Mouse (Mus musculus): ENCODE measurements around the gene Ctcfl. TPM values are rescaled to one million over a fixed set of nuclear protein-coding genes. Genes with fewer than 3 reads are reported as not detected.

Ctcfl gene
- total RNA-seq (2014; rRNA removed) (0.27 and 0.46 TPM in 2 replicates), polyA plus RNA-seq (2012; rRNA removed) (0.10 and 0.20 TPM in 2 replicates)

- 89% methylated on average over 35 of the region's 35 CpGs for WGBS
- Histone ChIP-seq H3K9ac (ENCODE audit: low read depth, low read length) (no peak within 1 kb of the TSS), H3K27ac (replicated peaks; ENCODE audit: insufficient read depth, low read depth, low read length) (no peak within 1 kb of the TSS)
Observed at GRCm38 (mm10) chr2:173119023-173119944, at the start of gene Ctcfl. Gene Ctcfl (minus strand): TSS chr2:173119525.

DNA sequence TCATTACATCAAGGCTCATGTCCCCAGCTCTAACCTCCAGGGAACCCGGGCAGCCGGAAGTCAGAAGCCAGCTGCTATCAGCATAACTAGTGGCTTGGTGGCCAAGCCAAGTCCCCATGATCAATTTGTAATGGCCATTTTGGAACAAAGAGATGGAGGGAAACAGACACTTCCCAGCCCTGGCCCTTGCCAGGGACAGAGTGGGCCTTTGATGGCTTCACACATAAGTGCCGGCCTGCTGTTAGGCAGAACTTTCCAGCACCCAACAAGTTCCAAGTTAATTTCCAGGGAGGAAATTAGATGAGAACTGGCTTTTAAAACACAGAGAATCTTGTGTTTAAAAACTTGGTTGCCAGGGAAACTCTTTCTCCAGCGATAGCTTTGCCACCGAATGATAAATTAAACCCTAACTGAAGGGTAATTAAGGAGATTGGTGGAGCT is 49.1 kb upstream of the Ctcfl start:
- DNase-seq (ENCODE audit: extremely low read depth, low read depth, low spot score), result no peak
- no peak overlapping the region for H3K27ac ChIP-seq (replicated peaks; ENCODE audit: insufficient read depth, low read depth, low read length)
- no peaks in the 10 kb centered on the region for H3K27me3 ChIP-seq (ENCODE audit: control insufficient read depth, insufficient read depth, low read length)
- no peaks in the 10 kb centered on the region for H3K79me2 ChIP-seq (ENCODE audit: control insufficient read depth, insufficient read depth, low read length)
- WGBS, result 76% methylated on average over 5 of the region's 5 CpGs
- no peaks in the 10 kb centered on the region for H3K36me3 ChIP-seq (ENCODE audit: control insufficient read depth, insufficient read depth, low read length)
- no peak overlapping the region for H3K9ac ChIP-seq (ENCODE audit: low read depth, low read length)
- peaks cover 14% of the 10 kb centered on the region for H3K4me1 ChIP-seq (ENCODE audit: control insufficient read depth, insufficient read depth, low read length)
- TF ChIP-seq POLR2A (IDR thresholded peaks at IDR 0.05; ENCODE audit: extremely low read depth, insufficient read depth, low read length) (no peak), CTCF (IDR thresholded peaks at IDR 0.05; ENCODE audit: low read depth, low read length) (no peak)
- no peak overlapping the region for H3K4me3 ChIP-seq (ENCODE audit: insufficient read depth, low read depth, low read length)

More at GRCm38 (mm10) chr2:173119023-173119944, at the start of gene Ctcfl:
- Histone ChIP-seq H3K4me3 (ENCODE audit: insufficient read depth, low read depth, low read length) (no peak within 1 kb of the TSS), H3K27me3 (ENCODE audit: control insufficient read depth, insufficient read depth, low read length) (no peaks in the 10 kb centered on the region), H3K36me3 (ENCODE audit: control insufficient read depth, insufficient read depth, low read length) (no peaks in the 10 kb centered on the region), H3K79me2 (ENCODE audit: control insufficient read depth, insufficient read depth, low read length) (no peaks in the 10 kb centered on the region), H3K4me1 (ENCODE audit: control insufficient read depth, insufficient read depth, low read length) (peaks cover 5% of the 10 kb centered on the region; the same call in 1 of the 2 replicates)
- TF ChIP-seq POLR2A (IDR thresholded peaks at IDR 0.05; ENCODE audit: extremely low read depth, insufficient read depth, low read length) (no peak), CTCF (IDR thresholded peaks at IDR 0.05; ENCODE audit: low read depth, low read length) (0 out of 2 replicates have a peak, but pooled peaks have one; percentile 14)
- no peak for DNase-seq (ENCODE audit: extremely low read depth, low read depth, low spot score)

- H3K79me2 ChIP-seq (ENCODE audit: control insufficient read depth, insufficient read depth, low read length), result no peaks in the 10 kb centered on the region
- H3K4me3 ChIP-seq (ENCODE audit: insufficient read depth, low read depth, low read length), result no peak overlapping the region
- peaks cover 9% of the 10 kb centered on the region for H3K4me1 ChIP-seq (ENCODE audit: control insufficient read depth, insufficient read depth, low read length)
- TF ChIP-seq CTCF (IDR thresholded peaks at IDR 0.05; ENCODE audit: low read depth, low read length) (no peak), POLR2A (IDR thresholded peaks at IDR 0.05; ENCODE audit: extremely low read depth, insufficient read depth, low read length) (no peak)
- no peak overlapping the region for H3K27ac ChIP-seq (replicated peaks; ENCODE audit: insufficient read depth, low read depth, low read length)
- no peaks in the 10 kb centered on the region for H3K36me3 ChIP-seq (ENCODE audit: control insufficient read depth, insufficient read depth, low read length)
- H3K27me3 ChIP-seq (ENCODE audit: control insufficient read depth, insufficient read depth, low read length), result no peaks in the 10 kb centered on the region
- DNase-seq (ENCODE audit: extremely low read depth, low read depth, low spot score), result no peak
- 95% methylated on average over 10 of the region's 10 CpGs for WGBS
- H3K9ac ChIP-seq (ENCODE audit: low read depth, low read length), result no peak overlapping the region
Observed at GRCm38 (mm10) chr2:173165357-173165756, 46.0 kb upstream of the Ctcfl start.

- DNase-seq (ENCODE audit: extremely low read depth, low read depth, low spot score), result no peak
- Histone ChIP-seq H3K27me3 (ENCODE audit: control insufficient read depth, insufficient read depth, low read length) (no peaks in the 10 kb centered on the region), H3K4me3 (ENCODE audit: insufficient read depth, low read depth, low read length) (no peak overlapping the region), H3K27ac (replicated peaks; ENCODE audit: insufficient read depth, low read depth, low read length) (no peak overlapping the region), H3K79me2 (ENCODE audit: control insufficient read depth, insufficient read depth, low read length) (no peaks in the 10 kb centered on the region), H3K9ac (ENCODE audit: low read depth, low read length) (no peak overlapping the region), H3K36me3 (ENCODE audit: control insufficient read depth, insufficient read depth, low read length) (no peaks in the 10 kb centered on the region), H3K4me1 (ENCODE audit: control insufficient read depth, insufficient read depth, low read length) (peaks cover 7% of the 10 kb centered on the region)
- TF ChIP-seq CTCF (IDR thresholded peaks at IDR 0.05; ENCODE audit: low read depth, low read length) (no peak), POLR2A (IDR thresholded peaks at IDR 0.05; ENCODE audit: extremely low read depth, insufficient read depth, low read length) (no peak)
- 94% methylated on average over 10 of the region's 10 CpGs for WGBS
Observed at GRCm38 (mm10) chr2:173164946-173165345, 45.6 kb upstream of the Ctcfl start.

- peak; percentile 76 for TF ChIP-seq CTCF (IDR thresholded peaks at IDR 0.05; ENCODE audit: low read depth, low read length)
- TF ChIP-seq POLR2A (IDR thresholded peaks at IDR 0.05; ENCODE audit: extremely low read depth, insufficient read depth, low read length), result no peak
- Histone ChIP-seq H3K4me1 (ENCODE audit: control insufficient read depth, insufficient read depth, low read length) (0 out of 2 replicates have a peak, but pooled peaks cover 1% of the 10 kb centered on the region), H3K4me3 (ENCODE audit: insufficient read depth, low read depth, low read length) (no peak overlapping the region), H3K9ac (ENCODE audit: low read depth, low read length) (no peak overlapping the region), H3K27me3 (ENCODE audit: control insufficient read depth, insufficient read depth, low read length) (no peaks in the 10 kb centered on the region), H3K79me2 (ENCODE audit: control insufficient read depth, insufficient read depth, low read length) (no peaks in the 10 kb centered on the region), H3K27ac (replicated peaks; ENCODE audit: insufficient read depth, low read depth, low read length) (no peak overlapping the region), H3K36me3 (ENCODE audit: control insufficient read depth, insufficient read depth, low read length) (no peaks in the 10 kb centered on the region)
- DNase-seq (ENCODE audit: extremely low read depth, low read depth, low spot score), result no peak
- whole genome bisulfite sequencing, result 44% methylated on average over 2 of the region's 2 CpGs
Observed at GRCm38 (mm10) chr2:173164358-173164757, 45.0 kb upstream of the Ctcfl start.

Data from liver, adult 2 months (tissue).